Mouse (Mus musculus) cortical plate, adult 2 months (tissue): ENCODE results near the gene Nop58.

Source experiments
- CTCF ChIP-seq: fragments of 200-500 bp; IDR thresholded peaks from 2 replicates; pipeline ENCODE4 v1.5.1; 2011; ENCODE audit warnings: mild to moderate bottlenecking, control low read depth, low read length; ENCODE audit not compliant: insufficient read depth; ENCODE audit errors: extremely low read depth
- POLR2A ChIP-seq: fragments of 200-500 bp; IDR thresholded peaks from 2 replicates; pipeline ENCODE4 v1.6.1; 2011; ENCODE audit warnings: mild to moderate bottlenecking, low read length, control low read depth; ENCODE audit not compliant: insufficient read depth; ENCODE audit errors: extremely low read depth

GRCm38 (mm10) chr1:59730737-59731136 is 46.0 kb downstream of the Nop58 start:
- TF ChIP-seq CTCF (no peak), POLR2A (no peak)
